Mouse (Mus musculus) kidney, adult 2 months (tissue): ENCODE data around the gene Secisbp2l.

ENCODE experiments used
- CTCF ChIP-seq: fragments of 200-500 bp; conservative IDR thresholded peaks from 2 replicates; pipeline ENCODE4 v1.5.1; 2011; ENCODE audit warnings: low read depth, mild to moderate bottlenecking, control low read depth, low read length, moderate library complexity, mixed read lengths; ENCODE audit not compliant: insufficient read depth, insufficient read length
- POLR2A ChIP-seq: fragments of 200-500 bp; IDR thresholded peaks from one replicate; pipeline ENCODE4 v1.6.1; 2011; ENCODE audit warnings: low read depth, low read length, control low read depth

- no peak for TF ChIP-seq POLR2A
- TF ChIP-seq CTCF: no peak
Observed at GRCm38 (mm10) chr2:125797872-125798271, 15.2 kb upstream of the Secisbp2l start.
